Mouse (Mus musculus): ENCODE measurements at regions not wholly inside any gene's neighbourhood (a gene's known extent, or its start where the extent isn't known, plus 50 kb on each side); places are given as distances from the start of the nearest gene placed in this dataset.

DNA sequence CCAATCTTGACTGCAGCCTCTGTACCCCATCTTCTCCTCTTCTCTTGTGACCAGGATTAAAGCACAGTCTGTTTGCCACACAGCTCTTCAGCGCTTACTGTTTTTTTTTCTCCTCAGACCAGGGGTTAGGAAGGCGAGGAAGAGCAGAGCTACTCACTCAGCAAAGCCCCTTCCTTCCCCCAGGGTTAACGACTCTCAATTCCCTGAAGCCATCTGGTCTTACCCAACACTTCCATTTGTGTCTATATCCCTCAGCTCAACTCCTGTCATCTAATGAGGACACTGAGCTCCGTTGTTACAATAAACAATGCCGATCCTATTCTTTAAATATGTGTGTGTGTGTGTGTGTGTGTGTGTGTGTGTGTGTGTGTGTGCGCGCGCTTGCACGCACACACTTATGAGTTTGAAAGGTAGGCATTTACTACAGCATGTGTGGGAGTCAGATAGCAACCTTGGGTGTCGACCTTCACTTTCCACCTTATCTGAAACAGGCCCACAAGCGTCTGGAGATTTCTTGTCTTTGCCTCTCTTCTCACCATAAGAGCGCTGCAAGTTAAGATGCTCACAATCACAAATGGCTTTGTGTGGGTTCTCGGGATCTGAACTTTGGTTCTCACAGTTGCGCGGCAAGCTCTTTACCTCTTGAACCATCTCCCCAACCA, 79.3 kb upstream of the Six2 start:
- TF ChIP-seq NANOG (IDR thresholded peaks at IDR 0.05; ENCODE audit: borderline replicate concordance, low read length), result no peak
- no peak for TF ChIP-seq CTCF (conservative IDR thresholded peaks at IDR 0.05; ENCODE audit: low read length)

Measured in E14TG2a.4 (cell line).